Mouse (Mus musculus) naive thymus-derived CD4-positive, alpha-beta T cell, adult 2 months (primary cell): ENCODE measurements around the gene Vav3.

ENCODE experiments used
- DNase-seq: peaks from one replicate; pipeline ENCODE4 v3.0.0-alpha.2; 2011; ENCODE audit warnings: low read depth

The Vav3 gene

GRCm38 (mm10) chr3:109340274-109341070 is at the start of gene Vav3:
Gene Vav3 (plus strand): TSS chr3:109340653.
- peak; percentile 67 for DNase-seq

GRCm38 (mm10) chr3:109298857-109299256 is 41.6 kb upstream of the Vav3 start:
- no peak for DNase-seq

- no peak for DNase-seq
Observed at GRCm38 (mm10) chr3:109299303-109300074, 41.0 kb upstream of the Vav3 start.

GRCm38 (mm10) chr3:109302059-109302458 is 38.4 kb upstream of the Vav3 start:
- DNase-seq: no peak

GRCm38 (mm10) chr3:109307406-109307805 is 33.0 kb upstream of the Vav3 start:
- no peak for DNase-seq

- no peak for DNase-seq
Observed at GRCm38 (mm10) chr3:109308468-109308867, 32.0 kb upstream of the Vav3 start.

GRCm38 (mm10) chr3:109309317-109310265 is 30.9 kb upstream of the Vav3 start:
- DNase-seq: no peak

GRCm38 (mm10) chr3:109311172-109311824 is 29.2 kb upstream of the Vav3 start:
- no peak for DNase-seq

- DNase-seq: no peak
Observed at GRCm38 (mm10) chr3:109311875-109312274, 28.6 kb upstream of the Vav3 start.

- no peak for DNase-seq
Observed at GRCm38 (mm10) chr3:109313501-109313900, 27.0 kb upstream of the Vav3 start.

GRCm38 (mm10) chr3:109322225-109322624 is 18.2 kb upstream of the Vav3 start:
- DNase-seq: no peak

GRCm38 (mm10) chr3:109323447-109324300 is 16.8 kb upstream of the Vav3 start:
- DNase-seq: peak; percentile 76

- no peak for DNase-seq
Observed at GRCm38 (mm10) chr3:109327128-109327527, 13.3 kb upstream of the Vav3 start.

- DNase-seq: no peak
Observed at GRCm38 (mm10) chr3:109332755-109333154, 7.7 kb upstream of the Vav3 start.

- no peak for DNase-seq
Observed at GRCm38 (mm10) chr3:109335470-109335869, 5.0 kb upstream of the Vav3 start.

GRCm38 (mm10) chr3:109339290-109339689 is 1.2 kb upstream of the Vav3 start:
- DNase-seq: no peak

GRCm38 (mm10) chr3:109339941-109340273 is 546 bp upstream of the Vav3 start:
- peak; percentile 84 for DNase-seq

GRCm38 (mm10) chr3:109341071-109341480 is 623 bp downstream of the Vav3 start:
- DNase-seq: no peak

- peak; percentile 80 for DNase-seq
Observed at GRCm38 (mm10) chr3:109341631-109342030, 1.2 kb downstream of the Vav3 start.

GRCm38 (mm10) chr3:109351956-109352684 is 11.7 kb downstream of the Vav3 start:
- DNase-seq: peak; percentile 53
